Mouse (Mus musculus) megakaryocyte, embryonic 14.5 days (primary cell): ENCODE data around the gene Fadd. TPM values are rescaled to one million over a fixed set of nuclear protein-coding genes. Genes with fewer than 3 reads are reported as not detected.

Experiments
- H3K27me3 ChIP-seq: replicated peaks from 2 replicates; pipeline ENCODE3; 2012; ENCODE audit warnings: inconsistent platforms
- H3K36me3 ChIP-seq: replicated peaks from 2 replicates; pipeline ENCODE3; 2012; ENCODE audit warnings: low read length, inconsistent platforms, mixed read lengths
- H3K4me1 ChIP-seq: 2 replicates; pipeline ENCODE4 v1.6.1; 2012; ENCODE audit warnings: inconsistent platforms
- H3K4me3 ChIP-seq: replicated peaks from 2 replicates; pipeline ENCODE3; 2012; ENCODE audit warnings: moderate library complexity, mild to moderate bottlenecking, inconsistent platforms
- H3K9me3 ChIP-seq: 2 replicates; pipeline ENCODE4 v1.6.1; 2012; ENCODE audit warnings: inconsistent platforms
- FLI1 ChIP-seq: IDR thresholded peaks from 2 replicates; pipeline ENCODE4 v1.6.1; 2012; ENCODE audit warnings: low read length, inconsistent platforms, mixed read lengths
- GATA1 ChIP-seq: IDR thresholded peaks from 3 replicates; pipeline ENCODE4 v1.6.1; 2012; ENCODE audit warnings: mixed read lengths, low read length, inconsistent platforms, borderline replicate concordance
- polyA plus RNA-seq: library from polyadenylated mRNA; stranded (reverse); fragments of >175 nt; gene quantifications from 2 replicates; pipeline ENCODE4 v1.2.3, GENCODE M21; 2012; ENCODE audit warnings: low replicate concordance; ENCODE audit not compliant: insufficient read depth

Gene Fadd
- polyA plus RNA-seq, 1 experiment, result 5.7 TPM

GRCm38 (mm10) chr7:144612351-144612750 lies 30.1 kb upstream of the Fadd start:
- TF ChIP-seq GATA1 (no peak), FLI1 (no peak)
- Histone ChIP-seq H3K27me3 (peaks cover 71% of the 10 kb centered on the region), H3K36me3 (no peaks in the 10 kb centered on the region), H3K4me3 (no peak overlapping the region), H3K9me3 (no peaks in the 10 kb centered on the region), H3K4me1 (no peaks in the 10 kb centered on the region)

GRCm38 (mm10) chr7:144611595-144611994 lies 29.3 kb upstream of the Fadd start:
- Histone ChIP-seq H3K4me1 (no peaks in the 10 kb centered on the region), H3K9me3 (no peaks in the 10 kb centered on the region), H3K36me3 (no peaks in the 10 kb centered on the region), H3K4me3 (no peak overlapping the region), H3K27me3 (peaks cover 70% of the 10 kb centered on the region)
- TF ChIP-seq GATA1 (no peak), FLI1 (no peak)

- Histone ChIP-seq H3K4me1 (no peaks in the 10 kb centered on the region), H3K9me3 (no peaks in the 10 kb centered on the region), H3K36me3 (no peaks in the 10 kb centered on the region), H3K27me3 (peaks cover 68% of the 10 kb centered on the region), H3K4me3 (no peak overlapping the region)
- no peak for TF ChIP-seq GATA1
These were observed 27.3 kb upstream of the Fadd start for GRCm38 (mm10) chr7:144609568-144609967.

GRCm38 (mm10) chr7:144607862-144608261 lies 25.6 kb upstream of the Fadd start:
- H3K36me3 ChIP-seq, result no peaks in the 10 kb centered on the region
- H3K27me3 ChIP-seq, result peaks cover 65% of the 10 kb centered on the region
- no peaks in the 10 kb centered on the region for H3K9me3 ChIP-seq
- H3K4me1 ChIP-seq, result no peaks in the 10 kb centered on the region
- H3K4me3 ChIP-seq, result no peak overlapping the region
- no peak for TF ChIP-seq FLI1

- TF ChIP-seq FLI1 (no peak), GATA1 (no peak)
- Histone ChIP-seq H3K4me1 (no peaks in the 10 kb centered on the region), H3K4me3 (no peak overlapping the region), H3K27me3 (peaks cover 67% of the 10 kb centered on the region), H3K36me3 (no peaks in the 10 kb centered on the region), H3K9me3 (no peaks in the 10 kb centered on the region)
These were observed 22.5 kb upstream of the Fadd start for GRCm38 (mm10) chr7:144604735-144605134.

GRCm38 (mm10) chr7:144604291-144604690 lies 22.0 kb upstream of the Fadd start:
- H3K4me3 ChIP-seq, result no peak overlapping the region
- no peaks in the 10 kb centered on the region for H3K36me3 ChIP-seq
- H3K4me1 ChIP-seq, result no peaks in the 10 kb centered on the region
- H3K27me3 ChIP-seq, result peaks cover 63% of the 10 kb centered on the region
- H3K9me3 ChIP-seq, result no peaks in the 10 kb centered on the region
- TF ChIP-seq FLI1, result no peak
- TF ChIP-seq GATA1, result no peak

- Histone ChIP-seq H3K36me3 (no peaks in the 10 kb centered on the region), H3K4me3 (no peak overlapping the region), H3K4me1 (no peaks in the 10 kb centered on the region), H3K27me3 (peaks cover 70% of the 10 kb centered on the region), H3K9me3 (no peaks in the 10 kb centered on the region)
- TF ChIP-seq GATA1, result no peak
- TF ChIP-seq FLI1, result no peak
These were observed 18.2 kb upstream of the Fadd start for GRCm38 (mm10) chr7:144600333-144600900.

- H3K36me3 ChIP-seq, result peaks cover 12% of the 10 kb centered on the region
- H3K27me3 ChIP-seq, result peaks cover 33% of the 10 kb centered on the region
- peaks cover 5% of the 10 kb centered on the region; the same call in 1 of the 2 replicates for H3K9me3 ChIP-seq
- peaks cover 31% of the 10 kb centered on the region for H3K4me1 ChIP-seq
- no peak overlapping the region for H3K4me3 ChIP-seq
- TF ChIP-seq GATA1, result no peak
- TF ChIP-seq FLI1, result no peak
These were observed 7.2 kb upstream of the Fadd start for GRCm38 (mm10) chr7:144589508-144589907.

GRCm38 (mm10) chr7:144587291-144587690 lies 5.0 kb upstream of the Fadd start:
- Histone ChIP-seq H3K27me3 (peaks cover 18% of the 10 kb centered on the region), H3K36me3 (peaks cover 17% of the 10 kb centered on the region), H3K4me3 (no peak overlapping the region), H3K4me1 (peaks cover 50% of the 10 kb centered on the region), H3K9me3 (peaks cover 5% of the 10 kb centered on the region; the same call in 1 of the 2 replicates)
- TF ChIP-seq GATA1 (no peak), FLI1 (no peak)

GRCm38 (mm10) chr7:144585648-144586047 lies 3.4 kb upstream of the Fadd start:
- Histone ChIP-seq H3K9me3 (no peaks in the 10 kb centered on the region), H3K4me3 (peak overlapping the region; percentile 4), H3K4me1 (peaks cover 63% of the 10 kb centered on the region), H3K36me3 (peaks cover 24% of the 10 kb centered on the region), H3K27me3 (peaks cover 8% of the 10 kb centered on the region)
- TF ChIP-seq GATA1 (no peak), FLI1 (no peak)

- Histone ChIP-seq H3K4me3 (peak overlapping the region; percentile 98), H3K36me3 (peaks cover 44% of the 10 kb centered on the region), H3K9me3 (no peaks in the 10 kb centered on the region), H3K27me3 (peaks cover 2% of the 10 kb centered on the region), H3K4me1 (peaks cover 78% of the 10 kb centered on the region)
- TF ChIP-seq GATA1 (no peak), FLI1 (no peak)
These were observed 1.4 kb upstream of the Fadd start for GRCm38 (mm10) chr7:144583619-144584018.
